Mouse (Mus musculus) embryonic facial prominence, embryonic 10.5 days (tissue): ENCODE measurements around the gene Gse1. TPM values are rescaled to one million over a fixed set of nuclear protein-coding genes. Genes with fewer than 3 reads are reported as not detected.

Source experiments
- DNase-seq: peaks from one replicate; pipeline ENCODE4 v3.0.0-alpha.2; 2017; ENCODE audit warnings: low spot score
- H3K27ac ChIP-seq: fragments of 300-500 bp; sonication (generic); replicated peaks from 2 replicates; pipeline ENCODE4 v1.5.1; 2016; ENCODE audit warnings: mild to moderate bottlenecking
- H3K27me3 ChIP-seq: fragments of 300-500 bp; sonication (generic); replicated peaks from 2 replicates; pipeline ENCODE4 v1.6.1; 2016; ENCODE audit warnings: low read depth, mild to moderate bottlenecking; ENCODE audit not compliant: poor library complexity, severe bottlenecking
- H3K36me3 ChIP-seq: fragments of 300-500 bp; sonication (generic); replicated peaks from 2 replicates; pipeline ENCODE4 v1.6.1; 2016; ENCODE audit warnings: mild to moderate bottlenecking, moderate library complexity
- H3K4me1 ChIP-seq: fragments of 300-500 bp; sonication (generic); 2 replicates; pipeline ENCODE4 v1.6.1; 2016
- H3K4me3 ChIP-seq: fragments of 300-500 bp; sonication (generic); 2 replicates; pipeline ENCODE4 v1.5.1; 2016; ENCODE audit warnings: mild to moderate bottlenecking, moderate library complexity
- H3K9me3 ChIP-seq: fragments of 300-500 bp; sonication (generic); 2 replicates; pipeline ENCODE4 v1.6.1; 2016; ENCODE audit warnings: mild to moderate bottlenecking
- WGBS: fragments of 180-500 bp; shearing (Covaris S2); methylation state at CpG from one replicate; pipeline ENCODE4 v1.1.7; 2016; 5-methylcytosine and 5-hydroxymethylcytosine counted together
- polyA plus RNA-seq: library from polyadenylated mRNA; unstranded; fragments of >200 nt; fragmentation: Nextera tagmentation; extraction: Ambion mirVana; gene quantifications from 2 replicates; pipeline ENCODE4 v1.2.1, GENCODE M21; 2016

The Gse1 gene
- polyA plus RNA-seq, 1 experiment from 2014 or later, result 10.2 TPM

DNA sequence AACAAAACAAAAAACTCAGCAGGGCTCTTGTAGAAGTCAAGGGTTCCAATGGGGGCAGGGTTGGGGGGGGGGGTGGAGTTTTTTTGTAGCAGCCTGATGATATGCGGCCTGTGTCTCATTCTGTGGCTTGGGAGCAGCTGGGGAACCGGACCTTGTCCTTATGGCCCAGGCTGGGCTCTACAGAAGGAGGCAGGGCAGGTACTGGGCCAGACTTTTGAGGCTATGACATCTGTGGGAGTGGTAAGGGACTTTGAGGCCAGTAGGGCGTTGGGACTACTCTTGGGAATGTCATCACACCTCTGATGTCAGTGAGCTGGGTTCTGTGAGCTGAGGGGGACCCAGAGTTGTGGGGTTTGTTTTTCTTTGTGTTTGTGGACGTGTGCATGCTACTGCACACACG lies 267.2 kb downstream of the Gse1 start:
- no peak for DNase-seq
- Histone ChIP-seq H3K36me3 (0 out of 2 replicates have a peak, but pooled peaks cover 2% of the 10 kb centered on the region), H3K4me1 (peaks cover 96% of the 10 kb centered on the region), H3K4me3 (no peak overlapping the region), H3K9me3 (no peaks in the 10 kb centered on the region), H3K27ac (no peak overlapping the region; the same call in 1 of the 2 replicates), H3K27me3 (peaks cover 35% of the 10 kb centered on the region)
- 74% methylated on average over 5 of the region's 5 CpGs for WGBS

DNA sequence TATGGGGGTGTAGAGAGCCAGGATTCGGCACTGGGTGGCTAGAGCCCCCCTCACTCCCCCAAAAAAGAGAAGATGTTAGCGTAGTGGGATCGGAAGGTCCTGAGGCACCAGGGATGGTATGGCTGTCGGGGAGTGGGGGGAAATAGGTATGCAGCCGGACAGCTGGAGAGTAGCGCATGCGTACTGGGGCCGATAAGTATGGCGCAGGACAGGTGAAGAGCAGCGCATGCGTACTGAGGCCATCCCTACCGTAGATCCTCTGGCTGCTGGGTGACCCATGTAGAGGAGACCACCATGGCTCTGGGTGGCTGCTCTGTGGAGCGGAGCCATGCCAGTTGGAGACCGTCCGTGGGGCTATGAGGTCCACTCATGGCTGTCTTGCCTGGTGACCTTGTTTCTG lies 268.2 kb downstream of the Gse1 start:
- DNase-seq, result no peak
- Histone ChIP-seq H3K9me3 (no peaks in the 10 kb centered on the region), H3K4me3 (no peak overlapping the region), H3K27me3 (peaks cover 35% of the 10 kb centered on the region), H3K36me3 (0 out of 2 replicates have a peak, but pooled peaks cover 2% of the 10 kb centered on the region), H3K27ac (no peak overlapping the region), H3K4me1 (peaks cover 96% of the 10 kb centered on the region)
- WGBS, result 98% methylated on average over 15 of the region's 15 CpGs

DNA sequence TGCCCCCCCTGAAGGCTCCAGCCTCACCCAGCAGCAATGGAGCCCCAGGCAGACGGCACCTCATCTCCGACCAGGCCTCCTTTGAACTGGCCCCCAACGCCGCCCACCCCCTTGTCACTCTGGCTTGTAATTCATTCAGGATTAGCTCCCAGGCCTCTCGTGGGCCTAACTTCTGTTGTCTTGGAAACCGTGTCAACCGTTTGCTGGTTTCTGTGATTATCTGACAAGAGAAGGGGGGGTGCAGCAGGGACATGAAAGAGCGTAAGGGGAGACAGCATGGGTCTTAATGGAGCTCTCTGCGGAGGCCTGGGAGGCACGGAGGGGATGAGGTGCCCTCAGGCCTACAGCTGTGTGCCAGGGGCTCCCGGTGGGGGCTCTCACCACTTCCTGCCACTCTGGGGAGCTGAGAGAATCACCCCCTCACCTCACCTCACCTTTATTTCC lies 269.3 kb downstream of the Gse1 start:
- H3K36me3 ChIP-seq, result 0 out of 2 replicates have a peak, but pooled peaks cover 2% of the 10 kb centered on the region
- peak; percentile 56 for DNase-seq
- peak overlapping the region; percentile 73 for H3K27ac ChIP-seq
- H3K9me3 ChIP-seq, result no peaks in the 10 kb centered on the region
- H3K27me3 ChIP-seq, result peaks cover 35% of the 10 kb centered on the region
- WGBS, result 18% methylated on average over 11 of the region's 11 CpGs
- H3K4me3 ChIP-seq, result peak overlapping the region; percentile 38
- peaks cover 96% of the 10 kb centered on the region for H3K4me1 ChIP-seq

DNA sequence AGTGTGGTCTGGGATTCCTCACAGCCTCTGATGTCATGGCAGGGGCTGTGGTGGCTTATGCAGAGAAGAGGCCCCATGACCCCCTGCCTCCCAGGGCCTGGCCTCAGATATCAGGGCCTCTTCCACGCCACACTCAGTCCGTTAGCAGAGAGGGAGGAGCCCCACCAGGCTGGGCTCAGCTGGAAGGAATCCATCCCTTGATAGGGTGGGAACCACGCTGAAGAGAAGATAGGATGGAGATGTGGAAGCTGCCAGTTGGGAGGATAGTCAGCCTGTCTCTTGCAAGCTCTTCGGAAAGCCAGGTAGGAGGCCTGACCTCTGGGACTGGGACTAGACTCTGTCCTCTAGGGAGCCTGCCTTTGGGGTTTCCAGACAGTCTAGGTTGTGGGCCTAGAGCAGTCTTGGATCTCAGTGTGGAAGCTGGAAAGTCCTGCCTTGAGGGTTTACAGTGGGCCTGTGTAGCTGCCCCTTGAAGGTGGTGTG lies 270.1 kb downstream of the Gse1 start:
- Histone ChIP-seq H3K4me3 (peak overlapping the region; percentile 38), H3K27me3 (peaks cover 31% of the 10 kb centered on the region; the same call in 1 of the 2 replicates), H3K36me3 (0 out of 2 replicates have a peak, but pooled peaks cover 2% of the 10 kb centered on the region), H3K9me3 (no peaks in the 10 kb centered on the region), H3K27ac (peak overlapping the region; percentile 73), H3K4me1 (peaks cover 96% of the 10 kb centered on the region)
- DNase-seq, result no peak
- WGBS, result 23% methylated on average over 4 of the region's 4 CpGs

DNA sequence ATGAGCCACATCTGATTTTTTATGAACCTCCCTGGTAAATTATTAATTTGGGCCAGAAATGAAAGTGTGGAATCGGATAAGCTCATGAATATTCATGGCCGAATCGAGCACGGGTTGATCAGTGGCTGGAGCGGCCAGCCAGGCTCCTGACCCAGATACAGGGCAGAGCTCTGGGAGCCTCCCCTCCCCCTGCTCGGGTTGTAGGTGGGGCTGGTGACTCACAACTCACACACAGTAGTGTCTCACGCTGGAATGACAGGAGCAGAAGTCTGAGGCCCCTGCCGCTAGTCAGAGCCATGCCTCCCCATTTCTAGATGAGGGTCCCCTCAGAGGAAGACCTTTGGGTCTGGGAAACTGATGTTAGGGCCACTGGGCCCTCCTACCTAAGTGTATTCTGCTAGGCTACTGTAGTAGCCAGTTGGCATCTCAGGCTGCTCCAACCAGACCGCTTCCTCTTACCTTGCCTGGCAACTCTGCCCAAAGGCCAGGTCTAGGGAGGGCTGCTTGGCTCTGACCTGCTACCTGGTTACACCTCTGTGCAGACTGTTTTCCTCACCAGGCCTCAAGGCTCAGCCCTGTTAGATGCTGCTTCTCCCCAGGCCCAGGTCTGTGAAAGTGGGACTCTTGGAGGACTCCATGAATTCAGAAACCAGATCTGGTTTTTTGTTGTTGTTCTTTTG lies 270.8 kb downstream of the Gse1 start:
- peaks cover 31% of the 10 kb centered on the region; the same call in 1 of the 2 replicates for H3K27me3 ChIP-seq
- H3K36me3 ChIP-seq, result 0 out of 2 replicates have a peak, but pooled peaks cover 2% of the 10 kb centered on the region
- H3K4me1 ChIP-seq, result peaks cover 96% of the 10 kb centered on the region
- H3K27ac ChIP-seq, result peak overlapping the region; percentile 73
- peak overlapping the region; percentile 38 for H3K4me3 ChIP-seq
- WGBS, result 21% methylated on average over 9 of the region's 9 CpGs
- DNase-seq, result peak; percentile 55
- H3K9me3 ChIP-seq, result no peaks in the 10 kb centered on the region

DNA sequence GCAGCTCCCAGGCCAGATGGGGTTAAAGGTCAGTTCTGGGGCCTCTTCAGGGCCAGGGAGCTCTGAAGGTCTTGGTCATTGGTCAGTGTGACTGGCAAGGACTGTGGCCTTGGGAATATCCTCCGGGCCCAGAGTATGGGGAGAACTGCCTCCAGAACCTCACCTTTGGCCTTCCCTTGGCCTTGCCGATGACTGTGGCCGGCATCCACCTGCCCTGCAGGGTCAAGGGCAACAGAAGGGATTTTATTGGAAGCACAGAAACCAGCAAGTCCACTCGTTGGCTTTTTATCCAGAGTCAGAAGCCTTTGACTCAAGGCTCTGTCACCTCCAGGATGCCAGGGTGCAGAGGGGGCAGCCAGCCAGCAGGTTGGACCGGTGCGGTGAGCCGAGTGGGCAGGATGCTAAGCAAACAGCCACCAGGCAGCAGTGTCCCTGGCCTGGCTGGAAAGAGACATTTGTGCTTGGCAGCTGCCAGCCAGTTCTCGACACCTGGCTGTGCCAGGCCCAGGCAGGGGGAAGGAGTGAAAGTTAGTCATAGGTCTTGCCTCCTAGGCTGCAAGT lies 272.5 kb downstream of the Gse1 start:
- Histone ChIP-seq H3K9me3 (no peaks in the 10 kb centered on the region), H3K27ac (0 out of 2 replicates have a peak overlapping the region, but pooled peaks have one; percentile 44), H3K36me3 (0 out of 2 replicates have a peak, but pooled peaks cover 2% of the 10 kb centered on the region), H3K27me3 (peaks cover 31% of the 10 kb centered on the region; the same call in 1 of the 2 replicates), H3K4me1 (peaks cover 96% of the 10 kb centered on the region), H3K4me3 (no peak overlapping the region)
- no peak for DNase-seq
- 67% methylated on average over 8 of the region's 8 CpGs for WGBS

DNA sequence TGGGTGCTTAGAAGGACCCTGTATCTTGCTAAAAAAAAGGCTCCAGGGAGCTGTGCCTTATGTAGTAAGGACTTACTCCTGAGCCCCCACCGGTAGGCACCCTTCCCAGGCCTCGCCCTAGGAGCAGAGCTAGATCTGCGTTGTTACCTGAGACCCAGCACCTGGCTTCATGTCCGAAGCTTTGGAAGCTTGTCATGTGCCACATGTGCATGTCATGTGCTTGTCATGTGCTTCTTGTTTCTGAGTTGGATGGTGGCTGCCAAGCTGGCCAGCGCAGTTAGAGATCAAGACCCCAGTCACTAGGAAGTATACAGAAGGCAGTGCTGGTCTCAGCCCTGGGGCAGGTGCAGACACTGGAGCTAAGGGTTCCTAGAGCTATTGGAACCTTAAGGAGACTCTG lies 273.2 kb downstream of the Gse1 start:
- 83% methylated on average over 5 of the region's 5 CpGs for WGBS
- Histone ChIP-seq H3K9me3 (no peaks in the 10 kb centered on the region), H3K27me3 (peaks cover 37% of the 10 kb centered on the region), H3K4me3 (no peak overlapping the region), H3K27ac (no peak overlapping the region), H3K4me1 (peaks cover 99% of the 10 kb centered on the region), H3K36me3 (no peaks in the 10 kb centered on the region)
- no peak for DNase-seq

DNA sequence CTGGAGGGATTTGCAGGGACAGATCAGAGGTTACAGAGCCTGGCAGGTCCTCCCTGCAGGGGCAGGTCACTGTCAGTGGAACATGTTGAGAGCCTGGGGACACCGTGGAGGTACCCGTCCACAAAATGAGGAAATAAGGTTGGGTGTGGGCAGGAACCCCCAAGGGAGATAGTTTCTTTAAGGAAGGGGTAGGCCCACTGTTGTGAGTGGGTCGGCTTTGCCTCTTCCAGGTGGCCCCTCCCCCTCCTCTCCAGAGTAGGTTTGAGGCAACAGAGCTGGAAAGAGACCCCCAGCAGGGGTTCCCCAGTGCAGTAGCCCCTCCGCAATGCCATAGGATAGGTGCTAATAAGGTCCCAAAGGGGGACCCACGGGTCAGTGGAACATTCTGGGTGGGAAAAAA lies 274.2 kb downstream of the Gse1 start:
- peaks cover 99% of the 10 kb centered on the region for H3K4me1 ChIP-seq
- WGBS, result 63% methylated on average over 5 of the region's 5 CpGs
- H3K27me3 ChIP-seq, result peaks cover 47% of the 10 kb centered on the region
- DNase-seq, result no peak
- H3K27ac ChIP-seq, result 0 out of 2 replicates have a peak overlapping the region, but pooled peaks have one; percentile 24
- H3K36me3 ChIP-seq, result no peaks in the 10 kb centered on the region
- no peak overlapping the region for H3K4me3 ChIP-seq
- H3K9me3 ChIP-seq, result no peaks in the 10 kb centered on the region

DNA sequence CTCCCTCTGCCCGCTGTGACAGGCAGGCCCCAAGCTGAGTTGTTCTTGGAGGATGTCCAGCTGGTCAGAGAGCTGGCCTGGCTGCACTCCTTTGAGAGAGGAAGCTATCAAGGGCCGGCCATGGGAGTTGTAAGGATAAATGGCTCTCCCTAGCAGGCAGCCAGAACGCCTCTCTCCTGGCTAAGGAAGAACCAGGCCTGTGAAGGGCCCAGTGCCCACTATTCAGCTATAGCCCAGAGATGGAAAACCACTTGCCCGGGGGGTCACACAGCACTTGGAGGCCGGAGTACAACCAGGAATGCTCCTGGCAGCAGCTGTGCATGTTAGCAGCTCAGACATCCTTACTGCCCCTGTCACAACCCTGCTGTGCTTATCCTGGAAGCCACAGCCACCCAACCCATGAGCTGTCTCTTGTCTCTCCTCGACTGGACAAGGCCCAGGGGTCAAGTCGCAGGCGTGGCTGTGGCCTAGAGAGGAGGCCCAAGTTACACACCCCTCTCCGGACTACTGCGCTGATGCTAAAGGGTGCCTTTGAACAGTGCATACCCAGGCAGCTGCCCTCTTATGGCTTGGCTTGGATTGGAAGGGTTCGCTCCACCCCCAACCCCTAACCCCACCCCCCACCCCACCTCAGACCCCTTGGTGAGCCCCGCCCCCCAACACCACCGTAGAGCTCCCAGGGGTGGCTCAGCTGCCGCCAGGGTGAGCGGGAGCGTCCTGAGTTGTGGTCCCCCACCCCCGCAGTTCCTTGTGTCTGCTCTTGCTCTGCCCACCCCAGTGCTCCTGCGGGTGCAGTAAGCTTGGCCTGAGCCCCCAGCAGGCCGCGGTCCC lies 276.2 kb downstream of the Gse1 start:
- Histone ChIP-seq H3K4me1 (peaks cover 100% of the 10 kb centered on the region), H3K27ac (peak overlapping the region; percentile 65), H3K9me3 (no peaks in the 10 kb centered on the region), H3K27me3 (peaks cover 60% of the 10 kb centered on the region), H3K4me3 (peak overlapping the region; percentile 46), H3K36me3 (no peaks in the 10 kb centered on the region)
- 9% methylated on average over 20 of the region's 20 CpGs for WGBS
- DNase-seq, result no peak

DNA sequence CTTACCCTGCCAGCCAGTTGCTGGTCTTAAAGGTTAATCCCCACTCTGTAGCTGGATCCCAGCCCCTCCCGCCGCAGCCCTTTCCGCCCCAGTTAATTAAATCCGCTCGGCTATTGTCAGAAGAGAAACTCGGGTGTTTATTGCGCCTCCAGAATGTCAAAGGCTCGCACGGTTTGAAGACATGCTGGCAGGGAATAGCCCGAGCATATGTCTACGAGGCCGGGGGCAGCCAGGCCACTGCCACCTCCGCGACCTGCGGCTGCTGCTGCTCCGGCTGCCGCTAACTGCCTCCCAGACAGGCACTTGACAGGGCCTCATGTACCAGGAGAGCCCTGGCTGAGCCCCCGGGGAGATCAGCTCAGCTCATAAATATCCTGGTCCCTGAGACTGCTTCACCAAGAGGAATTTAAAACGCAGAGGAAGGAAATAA lies 276.8 kb downstream of the Gse1 start:
- H3K9me3 ChIP-seq, result no peaks in the 10 kb centered on the region
- DNase-seq, result peak; percentile 69
- 2% methylated on average over 19 of the region's 19 CpGs for WGBS
- peaks cover 100% of the 10 kb centered on the region for H3K4me1 ChIP-seq
- no peaks in the 10 kb centered on the region for H3K36me3 ChIP-seq
- H3K4me3 ChIP-seq, result peak overlapping the region; percentile 46
- peaks cover 55% of the 10 kb centered on the region for H3K27me3 ChIP-seq
- H3K27ac ChIP-seq, result peak overlapping the region; percentile 65

DNA sequence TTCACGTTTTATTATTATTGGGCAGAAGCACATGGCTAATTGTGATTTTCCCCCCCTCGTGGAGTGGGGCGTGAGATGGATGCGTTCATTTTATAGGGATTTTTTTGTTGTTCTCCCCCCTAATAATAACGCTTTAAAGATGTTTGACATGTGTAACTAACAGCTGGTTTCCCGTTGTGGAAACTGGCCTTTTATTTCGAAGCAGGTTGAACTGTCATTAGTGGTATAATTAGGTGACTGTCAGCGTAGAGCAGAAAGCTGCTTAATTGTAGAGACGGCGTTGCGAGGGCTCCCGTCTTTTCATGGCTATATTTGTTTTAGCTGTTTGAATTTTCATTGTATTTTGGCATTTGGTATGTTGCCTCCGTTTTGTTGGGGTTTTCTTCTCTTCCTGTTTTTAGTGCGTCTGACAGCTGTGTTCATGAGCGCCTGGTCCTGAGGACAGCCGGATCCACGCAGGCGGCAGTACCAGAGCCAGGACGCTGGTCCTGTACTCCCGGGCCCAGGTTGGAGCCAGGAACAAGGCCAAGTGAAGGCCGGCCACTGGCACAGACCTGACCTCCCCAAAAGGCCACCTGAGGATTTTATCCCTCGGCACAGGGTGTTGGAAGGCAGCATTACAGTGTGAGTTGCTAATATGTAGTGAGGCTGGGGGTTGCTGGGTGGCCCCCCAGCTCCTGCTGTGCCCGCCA lies 277.5 kb downstream of the Gse1 start:
- DNase-seq, result no peak
- Histone ChIP-seq H3K27me3 (peaks cover 54% of the 10 kb centered on the region), H3K4me3 (peak overlapping the region; percentile 46), H3K9me3 (no peaks in the 10 kb centered on the region), H3K4me1 (peaks cover 100% of the 10 kb centered on the region), H3K36me3 (no peaks in the 10 kb centered on the region), H3K27ac (peak overlapping the region; percentile 65; the same call in 1 of the 2 replicates)
- 14% methylated on average over 23 of the region's 23 CpGs for WGBS

DNA sequence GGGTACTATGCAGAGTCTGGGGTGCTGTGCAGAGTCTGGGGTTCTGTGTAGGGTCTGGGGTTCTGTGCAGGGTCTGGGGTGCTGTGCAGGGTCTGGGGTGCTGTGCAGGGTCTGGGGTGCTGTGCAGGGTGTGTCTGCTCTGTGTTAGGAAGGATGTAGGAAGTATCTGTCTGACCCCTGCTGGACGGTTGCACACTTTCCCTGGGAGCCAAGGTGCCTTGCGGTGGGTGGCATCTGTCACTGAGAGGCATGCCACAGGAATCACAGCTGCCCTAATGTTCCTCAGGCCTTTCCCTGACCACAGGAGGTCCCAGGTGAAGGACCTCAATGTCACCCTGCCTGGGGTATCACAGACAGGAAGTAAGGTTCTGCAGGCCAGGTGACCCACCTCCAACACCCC lies 278.3 kb downstream of the Gse1 start:
- no peak for DNase-seq
- H3K9me3 ChIP-seq, result no peaks in the 10 kb centered on the region
- peaks cover 100% of the 10 kb centered on the region for H3K4me1 ChIP-seq
- H3K36me3 ChIP-seq, result no peaks in the 10 kb centered on the region
- H3K27ac ChIP-seq, result no peak overlapping the region
- H3K27me3 ChIP-seq, result peaks cover 53% of the 10 kb centered on the region
- 54% methylated on average over 2 of the region's 2 CpGs for WGBS
- no peak overlapping the region for H3K4me3 ChIP-seq
